Mouse (Mus musculus) kidney, adult 8-10 months (tissue): ENCODE results near the gene Lrrc49.

Experiments
- DNase-seq, 2 experiments: peaks; one replicate each; pipeline ENCODE4 v3.0.0; 2022

Gene Lrrc49

DNA sequence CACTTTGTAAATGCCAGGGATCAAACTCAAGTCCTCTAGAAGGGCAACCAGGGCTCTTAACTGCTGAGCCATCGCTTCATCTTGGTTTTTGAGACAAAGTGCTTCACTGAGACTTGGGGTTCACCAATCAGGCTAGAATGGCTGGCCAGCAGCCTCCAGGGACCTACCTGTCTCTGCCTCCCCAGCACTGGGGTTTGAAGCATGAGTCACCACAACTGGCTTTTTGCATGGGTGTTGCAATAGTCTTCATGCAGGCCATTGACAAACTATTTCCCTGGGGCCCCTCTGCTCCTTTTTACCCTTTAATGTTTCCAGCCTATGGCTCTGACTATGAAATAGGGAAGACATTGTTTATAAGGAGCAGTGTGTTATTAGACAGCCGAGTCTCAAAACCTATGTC lies 160.1 kb downstream of the Lrrc49 start:
- DNase-seq, result no peak

- no peak for DNase-seq
Measured at GRCm38 (mm10) chr9:60527051-60527450, 160.9 kb downstream of the Lrrc49 start.

DNA sequence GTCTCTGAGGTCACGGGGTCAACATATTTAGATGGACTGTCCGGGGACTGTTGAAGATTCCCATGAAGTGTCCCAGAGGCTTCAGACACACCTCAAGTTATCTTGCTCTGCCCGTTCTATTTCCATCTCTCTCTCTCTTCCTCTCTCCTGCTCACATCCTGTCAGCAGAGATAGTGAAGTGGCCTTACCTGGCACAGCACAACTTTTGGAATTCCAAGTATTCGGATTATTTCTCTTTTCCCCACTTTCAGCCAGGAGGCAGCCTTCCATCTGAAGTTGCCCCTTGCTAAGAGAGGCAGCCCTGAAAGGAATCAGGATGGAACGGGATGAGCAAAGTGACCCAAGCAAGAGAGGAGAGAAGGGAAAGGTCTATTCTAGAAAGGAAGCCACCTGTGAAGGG lies 161.8 kb downstream of the Lrrc49 start:
- DNase-seq, result no peak

- peak in 1 of 2 experiments; percentile 22 for DNase-seq
Measured at GRCm38 (mm10) chr9:60521806-60522264, 166.1 kb downstream of the Lrrc49 start, which contains the start of gene Thsd4. TSS of gene Thsd4 (minus strand) at chr9:60522046.

- DNase-seq, result no peak
Measured at GRCm38 (mm10) chr9:60521143-60521542, 166.8 kb downstream of the Lrrc49 start.

GRCm38 (mm10) chr9:60519601-60520000 lies 168.4 kb downstream of the Lrrc49 start:
- no peak for DNase-seq
